Mouse (Mus musculus) MEL (cell line): ENCODE results near the gene Gm29609. TPM values are rescaled to one million over a fixed set of nuclear protein-coding genes. Genes with fewer than 3 reads are reported as not detected.
A peak's percentile ranks its signal among the peaks of the same experiment; 100 is the strongest.

Source experiments
- DNase-seq: peaks from one replicate; pipeline ENCODE4 v3.0.0; 2011; ENCODE audit warnings: low read depth, low spot score
- H3K27ac ChIP-seq: 2 replicates; pipeline ENCODE4 v1.5.1; 2012; ENCODE audit warnings: low read depth, mild to moderate bottlenecking, control low read depth, low read length, moderate library complexity; ENCODE audit not compliant: control insufficient read depth
- H3K27me3 ChIP-seq, 2 experiments: fragments of 150-350 bp in 1 of 2; sonication (generic) in 1 of 2; 2 replicates each; pipeline ENCODE4 v1.6.1; 2012; ENCODE audit warnings: low read length in 2 of 2, mild to moderate bottlenecking in 2 of 2, improper control_type of control experiment in 1 of 2, moderate library complexity in 1 of 2; ENCODE audit not compliant: insufficient read depth in 2 of 2, control insufficient read depth in 1 of 2
- H3K36me3 ChIP-seq, 2 experiments: 2 replicates each; pipeline ENCODE4 v1.6.1; 2012 to 2014; ENCODE audit warnings: low read length in 2 of 2, improper control_type of control experiment in 1 of 2, inconsistent platforms in 1 of 2, mild to moderate bottlenecking in 1 of 2; ENCODE audit not compliant: insufficient read depth in 2 of 2, control insufficient read depth in 1 of 2
- H3K4me1 ChIP-seq, 2 experiments: fragments of 150-350 bp in 1 of 2; sonication (generic) in 1 of 2; 2 replicates each; pipeline ENCODE4 v1.6.1; 2012; ENCODE audit warnings: low read length in 2 of 2, improper control_type of control experiment in 1 of 2, mild to moderate bottlenecking in 1 of 2; ENCODE audit not compliant: insufficient read depth in 2 of 2, control insufficient read depth in 1 of 2
- H3K4me3 ChIP-seq, 2 experiments: fragments of 150-350 bp in 1 of 2; sonication (generic) in 1 of 2; 2 replicates each; pipeline ENCODE4 v1.5.1; 2012; ENCODE audit warnings: low read depth in 2 of 2, low read length in 2 of 2, mild to moderate bottlenecking in 2 of 2, moderate library complexity in 2 of 2, control low read depth in 1 of 2, improper control_type of control experiment in 1 of 2; ENCODE audit not compliant: control insufficient read depth in 1 of 2, insufficient read depth in 1 of 2
- H3K79me2 ChIP-seq: 2 replicates; pipeline ENCODE4 v1.6.1; 2012; ENCODE audit warnings: mild to moderate bottlenecking, low read length, moderate library complexity; ENCODE audit not compliant: control insufficient read depth, poor library complexity, insufficient read depth
- H3K9ac ChIP-seq: 2 replicates; pipeline ENCODE4 v1.6.1; 2012; ENCODE audit warnings: low read depth, mild to moderate bottlenecking, control low read depth, low read length, moderate library complexity; ENCODE audit not compliant: control insufficient read depth, poor library complexity, severe bottlenecking
- H3K9me3 ChIP-seq: fragments of 150-350 bp; sonication (generic); replicated peaks from 2 replicates; pipeline ENCODE4 v1.6.1; 2012; ENCODE audit warnings: mild to moderate bottlenecking, low read length, improper control_type of control experiment, moderate library complexity; ENCODE audit not compliant: insufficient read depth
- BHLHE40 ChIP-seq: IDR thresholded peaks from 2 replicates; pipeline ENCODE4 v1.6.1; 2012; ENCODE audit warnings: low read depth, mild to moderate bottlenecking, inconsistent platforms, low read length, improper control_type of control experiment, borderline replicate concordance
- CHD1 ChIP-seq: IDR thresholded peaks from 2 replicates; pipeline ENCODE4 v1.6.1; 2012; ENCODE audit warnings: low read depth, mild to moderate bottlenecking, inconsistent platforms, low read length, improper control_type of control experiment
- CHD2 ChIP-seq: IDR thresholded peaks from 2 replicates; pipeline ENCODE4 v1.6.1; 2011; ENCODE audit warnings: low read length, improper control_type of control experiment
- CTCF ChIP-seq, 3 experiments: IDR thresholded peaks in 2 of 3; conservative IDR thresholded peaks in 1 of 3; 2 replicates each; pipeline ENCODE4 v1.5.1; 2011 to 2012; ENCODE audit warnings: low read length in 3 of 3, low read depth in 2 of 3, mild to moderate bottlenecking in 2 of 3, improper control_type of control experiment in 1 of 3, inconsistent platforms in 1 of 3, mixed read lengths in 1 of 3, moderate library complexity in 1 of 3; ENCODE audit not compliant: control insufficient read depth in 1 of 3, insufficient read depth in 1 of 3, poor library complexity in 1 of 3, severe bottlenecking in 1 of 3
- E2F4 ChIP-seq: IDR thresholded peaks from 2 replicates; pipeline ENCODE4 v1.6.1; 2011; ENCODE audit warnings: low read depth, low read length, improper control_type of control experiment, borderline replicate concordance
- ELF1 ChIP-seq: IDR thresholded peaks from 2 replicates; pipeline ENCODE4 v1.6.1; 2014; ENCODE audit warnings: low read depth, mild to moderate bottlenecking, inconsistent platforms, low read length, improper control_type of control experiment, moderate library complexity
- EP300 ChIP-seq, 2 experiments: IDR thresholded peaks; 2 replicates each; pipeline ENCODE4 v1.6.1; 2011; ENCODE audit warnings: improper control_type of control experiment in 2 of 2, low read length in 2 of 2, low read depth in 1 of 2, mild to moderate bottlenecking in 1 of 2
- ETS1 ChIP-seq: IDR thresholded peaks from 2 replicates; pipeline ENCODE4 v1.6.1; 2012; ENCODE audit warnings: low read depth, mild to moderate bottlenecking, inconsistent platforms, low read length, improper control_type of control experiment, moderate library complexity
- GABPA ChIP-seq: IDR thresholded peaks from 2 replicates; pipeline ENCODE4 v1.6.1; 2012; ENCODE audit warnings: low read depth, mild to moderate bottlenecking, inconsistent platforms, low read length, improper control_type of control experiment, moderate library complexity
- GATA1 ChIP-seq: IDR thresholded peaks from 2 replicates; pipeline ENCODE4 v1.6.1; 2011; ENCODE audit warnings: low read depth, low read length, improper control_type of control experiment
- HCFC1 ChIP-seq: IDR thresholded peaks from 2 replicates; pipeline ENCODE4 v1.6.1; 2012; ENCODE audit warnings: low read depth, mild to moderate bottlenecking, inconsistent platforms, low read length, improper control_type of control experiment, moderate library complexity
- JUND ChIP-seq: IDR thresholded peaks from 2 replicates; pipeline ENCODE4 v1.6.1; 2011; ENCODE audit warnings: low read depth, mild to moderate bottlenecking, improper control_type of control experiment, low read length
- KAT2A ChIP-seq: conservative IDR thresholded peaks from 2 replicates; pipeline ENCODE4 v1.6.1; 2012; ENCODE audit warnings: low read depth, low read length, improper control_type of control experiment, inconsistent platforms
- MAX ChIP-seq: IDR thresholded peaks from 2 replicates; pipeline ENCODE4 v1.6.1; 2011; ENCODE audit warnings: low read length, improper control_type of control experiment
- MAZ ChIP-seq: IDR thresholded peaks from 2 replicates; pipeline ENCODE4 v1.6.1; 2012; ENCODE audit warnings: low read depth, mild to moderate bottlenecking, inconsistent platforms, low read length, improper control_type of control experiment
- MEF2A ChIP-seq: IDR thresholded peaks from 2 replicates; pipeline ENCODE4 v1.6.1; 2014; ENCODE audit warnings: low read depth, mild to moderate bottlenecking, inconsistent platforms, low read length, improper control_type of control experiment; ENCODE audit not compliant: poor library complexity, insufficient replicate concordance, severe bottlenecking; ENCODE audit errors: extremely low read depth
- MXI1 ChIP-seq: IDR thresholded peaks from 2 replicates; pipeline ENCODE4 v1.6.1; 2011; ENCODE audit warnings: mild to moderate bottlenecking, low read depth, low read length, improper control_type of control experiment
- MYB ChIP-seq: IDR thresholded peaks from 2 replicates; pipeline ENCODE4 v1.6.1; 2011; ENCODE audit warnings: mild to moderate bottlenecking, low read depth, low read length, improper control_type of control experiment
- MYC ChIP-seq: IDR thresholded peaks from 2 replicates; pipeline ENCODE4 v1.6.1; 2011; ENCODE audit warnings: low read depth, mild to moderate bottlenecking, low read length, improper control_type of control experiment, moderate library complexity
- NELFE ChIP-seq: IDR thresholded peaks from 2 replicates; pipeline ENCODE4 v1.6.1; 2011; ENCODE audit warnings: low read depth, low read length, improper control_type of control experiment
- NRF1 ChIP-seq: IDR thresholded peaks from 2 replicates; pipeline ENCODE4 v1.6.1; 2014; ENCODE audit warnings: low read depth, mild to moderate bottlenecking, inconsistent platforms, low read length, improper control_type of control experiment, moderate library complexity; ENCODE audit not compliant: poor library complexity, insufficient read depth, severe bottlenecking
- POLR2A ChIP-seq, 2 experiments: IDR thresholded peaks; 2 replicates each; pipeline ENCODE4 v1.6.1; 2011 to 2012; ENCODE audit warnings: low read length in 2 of 2, mild to moderate bottlenecking in 2 of 2, control low read depth in 1 of 2, improper control_type of control experiment in 1 of 2, low read depth in 1 of 2, moderate library complexity in 1 of 2; ENCODE audit not compliant: control insufficient read depth in 1 of 2, insufficient read depth in 1 of 2, poor library complexity in 1 of 2
- POLR2AphosphoS2 ChIP-seq: IDR thresholded peaks from 2 replicates; pipeline ENCODE4 v1.6.1; 2011; ENCODE audit warnings: low read length, improper control_type of control experiment
- POLR2AphosphoS5 ChIP-seq: IDR thresholded peaks from 2 replicates; pipeline ENCODE4 v1.6.1; 2012; ENCODE audit warnings: low read depth, borderline replicate concordance, mild to moderate bottlenecking, inconsistent platforms, low read length, moderate library complexity, mixed read lengths
- RAD21 ChIP-seq: IDR thresholded peaks from 2 replicates; pipeline ENCODE4 v1.6.1; 2011; ENCODE audit warnings: mild to moderate bottlenecking, low read depth, low read length, improper control_type of control experiment
- RCOR1 ChIP-seq: IDR thresholded peaks from 2 replicates; pipeline ENCODE4 v1.6.1; 2012; ENCODE audit warnings: low read depth, mild to moderate bottlenecking, inconsistent platforms, low read length, improper control_type of control experiment
- SIN3A ChIP-seq: IDR thresholded peaks from 2 replicates; pipeline ENCODE4 v1.6.1; 2012; ENCODE audit warnings: low read length, improper control_type of control experiment, inconsistent platforms
- TAL1 ChIP-seq: IDR thresholded peaks from 2 replicates; pipeline ENCODE4 v1.6.1; 2012; ENCODE audit warnings: mild to moderate bottlenecking, inconsistent platforms, low read length, moderate library complexity, mixed read lengths
- TBP ChIP-seq: IDR thresholded peaks from 2 replicates; pipeline ENCODE4 v1.8.0; 2011; ENCODE audit warnings: low read depth, low read length, improper control_type of control experiment
- TCF12 ChIP-seq: IDR thresholded peaks from 2 replicates; pipeline ENCODE4 v1.6.1; 2014; ENCODE audit warnings: low read depth, mild to moderate bottlenecking, inconsistent platforms, low read length, improper control_type of control experiment, moderate library complexity
- UBTF ChIP-seq: IDR thresholded peaks from 2 replicates; pipeline ENCODE4 v1.6.1; 2012; ENCODE audit warnings: low read depth, mild to moderate bottlenecking, inconsistent platforms, low read length, improper control_type of control experiment, moderate library complexity, borderline replicate concordance; ENCODE audit not compliant: insufficient read depth
- USF1 ChIP-seq: IDR thresholded peaks from 2 replicates; pipeline ENCODE4 v1.6.1; 2014; ENCODE audit warnings: low read depth, mild to moderate bottlenecking, inconsistent platforms, low read length, improper control_type of control experiment, moderate library complexity
- USF2 ChIP-seq, 2 experiments: IDR thresholded peaks; 2 replicates each; pipeline ENCODE4 v1.6.1; 2011 to 2012; ENCODE audit warnings: improper control_type of control experiment in 2 of 2, low read length in 2 of 2, borderline replicate concordance in 1 of 2, inconsistent platforms in 1 of 2, low read depth in 1 of 2, mild to moderate bottlenecking in 1 of 2; ENCODE audit not compliant: insufficient read depth in 1 of 2
- ZC3H11A ChIP-seq: IDR thresholded peaks from 2 replicates; pipeline ENCODE4 v1.6.1; 2012; ENCODE audit warnings: low read depth, mild to moderate bottlenecking, inconsistent platforms, low read length, improper control_type of control experiment
- ZKSCAN1 ChIP-seq: IDR thresholded peaks from 2 replicates; pipeline ENCODE4 v1.6.1; 2012; ENCODE audit warnings: low read depth, mild to moderate bottlenecking, inconsistent platforms, low read length, improper control_type of control experiment, moderate library complexity
- ZMIZ1 ChIP-seq: IDR thresholded peaks from 2 replicates; pipeline ENCODE4 v1.6.1; 2012; ENCODE audit warnings: low read depth, mild to moderate bottlenecking, inconsistent platforms, low read length, improper control_type of control experiment, moderate library complexity
- ZNF384 ChIP-seq: IDR thresholded peaks from 2 replicates; pipeline ENCODE4 v1.6.1; 2012; ENCODE audit warnings: low read depth, mild to moderate bottlenecking, inconsistent platforms, low read length, improper control_type of control experiment
- polyA plus RNA-seq, 2 experiments: library from polyadenylated mRNA; stranded (reverse) in 1 of 2; unstranded in 1 of 2; fragments of >175 nt in 1 of 2; fragments of >200 nt in 1 of 2; gene quantifications; 2 replicates each; pipeline versions ENCODE4 v1.2.1 to v1.2.4; 2012; ENCODE audit warnings: low replicate concordance in 2 of 2, low read depth in 1 of 2; ENCODE audit not compliant: insufficient read length in 2 of 2, insufficient read depth in 1 of 2, missing spikeins in 1 of 2
- total RNA-seq: library from RNA; depleted of rRNA; stranded (reverse); fragments of 300-350 nt; gene quantifications from 2 replicates; pipeline ENCODE4 v1.2.3, GENCODE M21; 2012

Gm29609 gene
- total and polyA plus RNA-seq, 3 experiments, result 5.0 to 6.4 TPM; not detected in 1

GRCm38 (mm10) chr5:31188223-31188840, 8.6 kb upstream of the Gm29609 start:
- Histone ChIP-seq H3K27me3 (no peaks in the 10 kb centered on the region), H3K4me1 (peaks cover 6 to 23% of the 10 kb centered on the region in 2 experiments), H3K27ac (no peak overlapping the region), H3K36me3 (peaks cover 5 to 23% of the 10 kb centered on the region in 2 experiments), H3K9ac (no peak overlapping the region), H3K9me3 (no peaks in the 10 kb centered on the region), H3K79me2 (peaks cover 15% of the 10 kb centered on the region), H3K4me3 (no peak overlapping the region)
- peak; percentile 80 for DNase-seq
- no peak for TF ChIP-seq POLR2AphosphoS5
- TF ChIP-seq EP300 (IDR thresholded peaks at IDR 0.05; ENCODE audit: low read depth in 1 of 2, low read length in 2 of 2), result no peak
- TF ChIP-seq CTCF (IDR thresholded peaks at IDR 0.05 in 2 of 3, conservative IDR thresholded peaks at IDR 0.05 in 1 of 3; ENCODE audit: control insufficient read depth in 1 of 3, insufficient read depth in 1 of 3, low read depth in 2 of 3, low read length in 3 of 3, poor library complexity in 1 of 3, severe bottlenecking in 1 of 3), result peak; percentile 59 to 89 (median 67)
- peak; percentile 53 for TF ChIP-seq RAD21
- no peak for TF ChIP-seq CHD1
- no peak for TF ChIP-seq MAZ
- no peak for TF ChIP-seq E2F4
- no peak for TF ChIP-seq ZKSCAN1
- no peak for TF ChIP-seq KAT2A
- TF ChIP-seq CHD2, result no peak
- no peak for TF ChIP-seq TCF12
- TF ChIP-seq POLR2AphosphoS2, result no peak
- no peak for TF ChIP-seq NRF1
- TF ChIP-seq MXI1, result peak; percentile 41; the same call in 1 of the 2 replicates
- TF ChIP-seq MYC, result peak; percentile 95
- TF ChIP-seq JUND, result no peak
- TF ChIP-seq UBTF, result no peak
- TF ChIP-seq ZC3H11A, result no peak; the same call in 1 of the 2 replicates
- peak; percentile 26; the same call in 1 of the 2 replicates for TF ChIP-seq MAX
- no peak for TF ChIP-seq BHLHE40
- TF ChIP-seq ELF1, result no peak
- no peak for TF ChIP-seq GATA1
- 0 out of 2 replicates have a peak, but pooled peaks have one; percentile 21 for TF ChIP-seq ZNF384
- TF ChIP-seq USF1, result no peak
- TF ChIP-seq USF2 (IDR thresholded peaks at IDR 0.05; ENCODE audit: borderline replicate concordance in 1 of 2, insufficient read depth in 1 of 2, low read depth in 1 of 2, low read length in 2 of 2), result no peak
- TF ChIP-seq MYB, result no peak
- TF ChIP-seq NELFE, result no peak
- TF ChIP-seq TAL1, result no peak
- peak; percentile 46; the same call in 1 of the 2 replicates for TF ChIP-seq SIN3A
- no peak for TF ChIP-seq POLR2A (IDR thresholded peaks at IDR 0.05; ENCODE audit: control insufficient read depth in 1 of 2, insufficient read depth in 1 of 2, low read depth in 1 of 2, low read length in 2 of 2, poor library complexity in 1 of 2)
- no peak for TF ChIP-seq ZMIZ1
- TF ChIP-seq RCOR1, result no peak
- TF ChIP-seq MEF2A, result no peak
- peak; percentile 23; the same call in 1 of the 2 replicates for TF ChIP-seq HCFC1
- TF ChIP-seq TBP, result peak; percentile 72
- no peak for TF ChIP-seq GABPA
- no peak for TF ChIP-seq ETS1
